Mouse (Mus musculus) adrenal gland, postnatal 14 days (tissue): ENCODE data around the gene Hils1. TPM values are rescaled to one million over a fixed set of nuclear protein-coding genes. Genes with fewer than 3 reads are reported as not detected.
A peak's percentile ranks its signal among the peaks of the same experiment; 100 is the strongest.
"Not testable (repeated sequence)": the region's sequence is repeated elsewhere in the genome, so short reads cannot be mapped to it uniquely, and the experiment has no call there.

Source experiments
- DNase-seq: peaks from one replicate; pipeline ENCODE4 v3.0.0; 2021; ENCODE audit warnings: mixed read lengths
- total RNA-seq: library from RNA; stranded (reverse); gene quantifications from 2 replicates; pipeline ENCODE4 v1.2.3, GENCODE M21; 2021

Gene Hils1
- total RNA-seq, 1 experiment from 2014 or later = not detected

DNA sequence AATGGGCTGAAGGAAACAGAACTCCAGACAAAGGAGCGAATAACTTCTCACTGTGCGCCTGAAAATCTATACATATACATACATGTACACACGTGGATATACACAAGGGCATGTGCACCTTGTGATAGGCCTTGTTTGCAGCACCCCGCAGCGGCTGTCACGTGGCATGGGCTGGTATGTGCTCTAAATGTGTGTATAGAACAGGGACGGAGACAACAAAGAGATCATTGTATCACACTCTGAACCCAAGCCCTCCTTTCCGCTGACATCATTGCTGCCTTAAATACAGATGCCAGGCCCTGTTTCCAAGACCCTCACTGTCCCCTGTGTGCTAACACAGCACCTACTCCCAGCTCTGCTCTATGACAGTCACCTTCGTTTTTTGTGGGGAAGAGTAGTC is 12.3 kb upstream of the Hils1 start:
- no peak for DNase-seq

DNA sequence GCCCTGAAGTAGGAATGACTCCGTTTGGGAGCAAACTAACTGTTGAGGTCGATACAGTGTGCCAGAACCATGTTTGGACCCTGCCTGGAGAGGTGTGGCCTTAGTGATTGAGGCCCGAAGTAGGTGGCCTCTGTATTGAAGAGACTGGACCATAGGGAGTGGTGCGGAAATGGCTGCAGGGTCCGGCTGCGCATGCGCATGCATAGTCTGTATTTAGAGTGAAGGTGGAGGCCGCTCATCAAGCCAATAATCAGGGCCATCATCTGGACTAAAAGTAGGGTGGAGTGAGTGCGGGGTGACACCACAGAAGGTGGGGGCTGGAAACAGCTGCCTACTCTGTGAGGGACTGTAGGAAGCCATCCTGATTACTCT is 9.7 kb upstream of the Hils1 start:
- DNase-seq = no peak

DNA sequence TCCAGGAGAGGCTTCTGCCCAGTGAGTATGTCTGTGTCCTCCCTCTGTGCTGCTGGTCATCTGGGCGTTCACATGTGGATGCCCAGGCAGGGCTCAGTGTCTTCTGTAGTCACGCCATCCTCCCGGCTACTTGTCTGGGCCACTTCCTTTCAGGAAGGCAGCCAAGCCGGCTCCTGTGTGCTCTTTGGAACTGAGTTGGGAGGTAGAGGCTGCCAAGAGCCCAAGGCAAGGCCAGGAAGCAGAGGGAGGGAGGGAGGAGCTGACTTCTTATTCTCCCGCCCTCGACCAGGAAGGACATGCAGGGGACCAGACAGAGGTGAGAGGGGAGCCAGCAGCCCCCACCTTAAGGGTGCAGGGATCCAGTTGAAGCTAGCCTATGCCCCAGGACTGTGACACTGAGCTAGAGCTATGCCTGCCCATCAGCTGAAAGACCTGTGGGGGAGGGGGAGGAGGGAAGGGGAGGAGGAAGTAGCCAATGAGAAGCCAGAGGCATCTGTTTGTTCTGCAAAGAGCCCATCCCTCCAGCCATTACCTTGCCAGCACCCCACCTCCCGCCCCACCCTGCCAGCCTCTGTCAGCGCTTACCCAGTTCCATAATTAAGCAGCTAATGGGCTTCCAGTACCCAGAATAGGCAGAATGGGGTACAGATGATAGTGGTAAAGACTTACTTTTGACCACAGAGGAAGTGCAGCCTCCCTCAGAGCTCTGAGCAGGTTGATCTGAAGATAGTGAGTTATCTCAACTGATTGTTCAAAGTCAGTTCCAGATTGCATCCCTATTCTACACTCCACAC is 9.1 kb upstream of the Hils1 start:
- DNase-seq = peak; percentile 84

DNA sequence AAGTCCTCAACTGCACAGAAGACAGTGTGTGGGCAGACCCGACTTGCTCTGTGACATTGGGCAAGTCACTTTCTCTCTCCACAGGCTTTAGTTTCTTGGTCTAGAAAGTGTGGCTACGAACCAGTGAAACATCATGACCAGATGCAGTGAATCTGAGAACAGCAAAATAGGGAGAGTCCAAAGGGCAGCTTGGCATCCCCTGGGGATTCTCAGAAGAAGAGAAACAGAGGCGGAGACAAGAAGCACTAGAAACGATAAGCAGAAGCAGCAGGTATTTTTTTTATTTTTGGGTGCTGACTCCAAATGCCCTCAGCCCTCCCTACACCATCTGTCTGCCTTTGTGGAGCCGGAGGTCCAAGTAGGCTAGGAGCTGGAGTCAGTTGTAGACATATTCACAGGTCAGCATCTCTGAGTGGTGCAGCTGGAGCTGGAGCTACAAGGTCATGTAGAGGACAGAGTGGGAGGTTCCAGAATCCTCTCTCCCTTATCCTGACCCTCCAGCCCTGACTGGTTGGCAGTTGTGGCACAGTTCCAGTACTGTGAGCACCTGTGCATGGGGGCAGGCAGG is 4.8 kb upstream of the Hils1 start:
- no peak for DNase-seq

DNA sequence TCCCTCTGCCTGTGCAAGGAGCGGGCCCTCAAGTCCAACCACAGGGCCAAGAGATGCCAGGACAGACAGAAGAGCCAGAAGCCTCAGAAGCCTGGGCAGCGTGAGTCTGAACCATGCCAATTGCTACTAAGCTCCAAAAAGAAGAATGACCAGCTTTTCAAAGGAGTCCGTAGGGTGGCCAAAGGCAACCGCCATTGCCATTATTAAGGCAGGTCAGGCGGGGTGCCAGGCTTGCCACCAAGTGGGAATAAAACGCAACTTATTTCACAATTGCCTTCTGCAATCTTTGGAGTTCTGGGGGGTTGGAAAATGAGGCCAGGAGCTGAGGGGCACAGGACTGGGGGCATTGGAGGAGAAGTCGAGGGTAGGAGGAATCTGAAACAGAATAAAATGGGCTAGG is 794 bp downstream of the Hils1 start:
- peak; percentile 44 for DNase-seq

DNA sequence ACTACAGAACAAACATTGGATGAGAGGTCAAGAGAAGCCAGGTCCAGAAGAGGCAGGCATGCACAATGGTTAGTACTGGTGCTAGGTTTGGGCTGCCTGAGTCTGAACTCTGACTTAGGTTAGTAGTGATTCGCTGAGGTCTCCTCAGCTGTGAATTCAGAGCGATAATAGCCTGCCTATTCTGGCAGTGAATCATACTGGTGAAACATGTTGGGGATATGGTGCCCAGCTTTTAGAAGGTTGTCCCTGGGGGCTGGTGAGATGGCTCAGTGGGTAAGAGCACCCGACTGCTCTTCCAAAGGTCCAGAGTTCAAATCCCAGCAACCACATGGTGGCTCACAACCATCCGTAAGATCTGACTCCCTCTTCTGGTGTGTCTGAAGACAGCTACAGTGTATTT is 2.3 kb downstream of the Hils1 start:
- DNase-seq = not testable (repeated sequence)

DNA sequence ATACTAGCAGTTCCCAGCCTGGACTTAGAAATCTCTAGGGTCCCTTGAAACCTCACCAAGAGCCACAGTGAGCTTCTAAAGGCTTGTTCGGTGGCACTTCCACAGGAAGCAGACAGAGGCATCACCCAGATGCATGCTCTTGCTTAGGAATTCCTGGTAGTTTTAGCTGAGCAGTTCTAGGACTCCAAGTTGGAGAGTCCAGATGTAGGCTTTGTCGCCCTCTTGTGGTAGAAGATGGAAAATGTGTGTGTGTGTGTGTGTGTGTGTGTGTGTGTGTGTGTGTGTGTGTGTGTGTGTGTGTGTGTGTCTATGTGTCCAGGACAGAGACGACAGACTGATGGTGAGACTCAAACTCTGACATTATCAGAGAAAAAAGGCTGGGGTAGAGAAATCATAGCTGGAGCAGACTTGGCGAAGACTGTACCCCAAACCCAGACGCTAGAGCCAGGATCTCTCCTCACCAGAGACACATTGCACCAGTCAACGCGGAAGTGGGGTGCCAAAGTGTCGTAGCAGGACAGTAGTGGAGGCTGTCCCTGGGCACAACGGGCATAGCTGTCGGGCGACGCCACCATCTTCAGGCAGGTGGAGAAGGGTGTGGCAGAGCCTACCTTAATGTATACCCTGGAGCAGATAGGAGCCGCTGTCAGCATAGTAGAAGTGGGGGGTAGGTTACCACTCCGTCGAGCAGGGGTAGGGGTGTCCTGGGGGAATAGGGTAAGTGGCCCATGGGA is 3.0 kb downstream of the Hils1 start:
- DNase-seq = peak; percentile 80

DNA sequence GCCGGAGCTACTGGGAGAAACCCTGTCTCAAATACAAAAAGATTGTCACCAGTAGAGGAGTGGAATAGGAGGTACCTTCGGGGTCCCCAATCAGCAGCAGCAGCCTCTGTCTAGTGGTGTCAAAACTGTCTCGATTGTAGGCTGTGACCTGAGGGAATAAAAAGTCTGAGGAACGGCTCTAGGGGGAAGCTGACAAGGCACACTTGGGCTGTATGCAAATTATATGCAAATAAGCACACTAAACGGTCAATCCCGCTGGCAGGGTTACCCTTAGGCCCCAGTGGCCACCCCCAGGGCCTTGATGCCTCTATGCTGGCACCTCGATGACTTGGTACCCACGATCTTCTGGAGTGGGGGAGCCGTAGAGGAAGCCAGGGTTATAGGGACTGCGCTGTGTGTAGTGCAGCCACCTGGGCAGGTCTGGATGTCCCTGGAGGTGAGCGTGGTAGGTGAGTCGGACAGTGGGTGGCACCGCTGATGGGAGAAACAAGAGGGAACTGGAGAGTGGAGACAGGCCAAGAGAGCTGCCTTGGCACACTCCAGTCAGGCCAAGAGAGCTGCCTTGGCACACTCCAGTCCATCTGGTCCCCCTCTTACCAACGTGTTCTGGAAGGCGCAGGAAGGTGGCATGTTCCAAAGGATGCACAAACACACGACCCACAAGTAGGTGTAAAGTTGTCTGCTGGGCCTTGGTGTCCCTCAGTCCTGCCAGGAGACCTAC is 4.7 kb downstream of the Hils1 start:
- no peak for DNase-seq

DNA sequence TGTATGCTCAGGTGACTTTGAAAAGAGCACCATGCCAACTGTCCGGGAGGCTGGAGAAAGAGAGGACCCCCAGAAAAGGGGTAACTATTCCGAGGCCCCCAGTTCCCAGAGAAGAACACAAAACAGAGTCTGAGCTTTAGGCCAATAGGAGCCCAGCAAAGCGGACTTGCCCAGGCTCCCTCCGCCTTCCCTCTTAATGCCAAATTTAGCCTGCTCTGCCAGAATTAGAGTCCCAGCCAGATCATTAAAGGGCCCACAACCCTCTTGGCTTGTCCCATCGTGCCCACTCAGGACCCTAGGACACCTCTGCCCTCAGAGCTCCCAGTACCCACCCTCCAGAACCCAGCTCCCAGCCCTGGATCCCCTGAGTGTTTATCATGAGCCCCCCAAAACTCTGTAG is 5.5 kb downstream of the Hils1 start:
- no peak for DNase-seq

DNA sequence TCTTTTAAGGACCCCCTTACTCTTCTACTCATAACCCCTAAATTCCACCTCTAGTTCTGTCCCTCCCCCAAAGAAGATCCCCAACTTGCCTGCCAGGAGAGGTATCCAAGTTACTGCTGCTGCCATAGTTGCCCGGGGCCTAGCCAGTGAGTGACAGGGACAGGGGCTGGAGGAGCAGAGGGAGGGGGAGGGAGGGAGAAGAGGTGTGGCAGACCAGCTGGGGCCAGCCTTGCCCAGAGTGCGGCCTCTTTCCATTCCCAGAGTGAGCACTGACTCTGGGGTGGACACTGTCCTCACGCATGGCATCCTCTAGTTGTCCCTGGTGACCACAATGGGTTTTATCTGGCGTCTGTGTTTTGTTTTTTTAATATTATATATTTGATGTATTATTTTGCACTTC is 5.9 kb downstream of the Hils1 start:
- DNase-seq = no peak

DNA sequence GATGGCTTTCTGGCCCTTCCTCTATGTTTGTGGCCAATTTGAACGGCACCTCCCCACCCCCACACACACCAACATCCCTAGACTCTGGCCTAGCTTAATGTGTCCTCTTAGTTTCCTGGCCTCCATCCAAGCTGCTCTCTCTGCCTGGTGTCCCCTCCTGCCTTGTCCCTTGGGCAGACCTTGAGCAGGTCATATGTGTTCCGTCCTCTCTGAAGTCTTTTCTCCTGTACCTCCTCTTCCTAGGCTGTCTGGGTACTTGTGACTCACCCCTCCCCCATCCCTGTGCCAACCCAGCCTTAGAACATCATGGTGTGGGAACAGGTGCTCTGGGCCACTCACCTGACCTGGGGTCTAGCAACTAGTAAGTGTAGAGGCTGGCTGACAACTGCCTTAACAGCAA is 7.6 kb downstream of the Hils1 start:
- DNase-seq = peak; percentile 31

DNA sequence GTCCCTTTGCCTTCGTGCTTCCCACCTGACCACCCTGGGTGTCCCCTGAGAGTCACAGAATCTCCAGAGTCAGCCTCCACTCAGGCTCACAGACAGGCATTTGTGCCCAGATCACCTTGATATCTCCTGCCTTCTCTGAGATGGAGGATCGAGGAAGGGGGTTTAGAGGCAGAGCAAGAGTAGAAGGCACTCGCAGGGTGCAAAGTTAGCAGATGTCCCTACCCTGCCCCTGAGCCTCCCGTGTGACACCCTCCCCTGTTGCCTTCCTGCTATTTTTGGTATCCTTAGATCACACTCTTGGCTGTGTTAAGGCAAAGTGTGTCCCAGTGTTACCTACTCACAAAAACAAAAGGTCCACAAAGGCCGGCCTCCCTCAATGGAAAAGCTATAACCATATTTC is 8.8 kb downstream of the Hils1 start, which contains the start of gene Sgca:
Sgca (minus strand) TSS at position 129 of the 400 bp plus-strand sequence.
- DNase-seq = no peak

DNA sequence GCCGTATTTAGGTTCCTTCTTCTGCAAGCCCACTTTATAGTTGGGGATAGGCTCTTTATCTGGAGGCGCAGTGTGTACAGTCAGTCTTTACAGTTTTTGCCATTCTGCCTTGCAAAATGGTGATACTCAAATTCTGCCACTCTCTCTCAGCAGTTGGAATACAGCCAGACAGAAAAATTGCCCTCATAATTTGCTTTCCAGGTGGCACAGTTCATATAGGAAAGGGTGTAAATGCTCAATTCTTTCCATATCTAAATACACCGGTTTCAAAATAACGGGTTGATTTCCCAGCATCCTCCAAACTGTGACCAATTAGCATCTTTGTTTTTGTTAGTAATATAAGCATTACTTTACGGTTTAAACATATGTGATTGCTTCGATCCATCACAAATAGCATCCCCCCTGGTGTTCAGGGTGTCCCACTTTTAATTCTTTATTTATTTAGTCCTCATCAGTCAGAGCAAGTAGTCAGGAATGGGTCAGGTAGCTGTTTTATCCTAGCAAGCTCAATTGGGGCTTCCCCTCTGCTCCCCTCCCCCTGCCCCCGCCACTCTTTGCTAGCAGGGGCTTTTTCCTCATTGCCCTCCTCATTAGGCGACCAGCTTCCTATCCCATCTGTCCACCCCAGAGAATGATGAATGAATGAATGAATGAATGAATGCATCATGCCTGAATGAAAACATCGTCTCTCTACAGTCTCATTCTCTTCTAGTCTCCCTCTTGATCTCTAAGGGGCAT is 11.0 kb downstream of the Hils1 start:
- DNase-seq = no peak

DNA sequence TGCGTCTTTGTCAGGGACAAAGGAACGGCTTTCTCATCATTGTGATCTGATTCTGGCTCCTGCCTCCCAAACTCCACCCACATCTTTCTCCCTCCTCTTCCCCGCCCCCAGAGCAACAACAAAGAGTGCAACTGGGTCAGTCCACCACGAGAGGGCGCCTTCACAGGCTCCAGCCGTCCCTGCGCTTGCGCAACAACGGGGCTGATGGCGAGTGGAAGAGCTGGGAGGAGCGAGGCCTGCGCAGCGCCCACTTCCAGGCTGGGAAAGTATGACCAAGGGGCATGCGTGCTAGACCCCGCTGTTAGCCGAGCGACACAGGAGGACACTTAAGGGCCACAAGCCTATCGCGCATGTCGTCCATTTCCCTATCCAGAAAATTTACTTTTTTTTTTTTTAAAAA is 11.6 kb downstream of the Hils1 start:
- DNase-seq = peak; percentile 99

DNA sequence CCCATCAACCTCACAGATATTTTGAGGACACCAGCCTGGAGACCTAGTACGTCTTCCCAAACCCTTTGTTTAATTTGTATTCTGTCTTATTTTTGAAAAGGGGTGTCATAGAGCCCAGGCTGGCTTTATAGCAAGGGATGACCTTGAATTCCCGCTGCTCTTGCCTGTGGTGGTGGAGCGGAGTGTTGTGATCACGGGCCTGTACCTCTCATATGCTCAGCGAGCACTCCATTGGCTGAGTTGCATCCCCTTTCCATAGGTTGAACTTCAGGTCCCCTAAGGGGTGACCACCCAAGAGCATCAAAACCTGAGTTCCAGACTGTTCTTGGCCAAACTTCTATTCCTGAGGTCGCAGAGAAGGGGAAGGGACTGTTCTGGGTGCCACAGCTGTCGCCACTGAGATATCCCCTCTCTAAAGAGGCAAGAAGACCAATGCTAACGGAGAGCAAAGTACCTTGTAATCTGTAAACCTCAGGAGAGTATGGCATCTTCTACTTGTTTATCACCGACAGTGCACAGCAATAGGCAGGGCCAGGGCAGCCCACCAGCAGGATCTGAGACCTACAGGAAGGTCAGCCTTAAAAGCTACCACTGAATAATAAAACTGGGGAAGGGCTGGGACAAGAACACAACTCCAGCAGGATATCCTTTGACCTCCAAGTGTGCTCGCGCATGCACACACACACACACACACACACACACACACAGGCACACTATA is 12.2 kb downstream of the Hils1 start:
- DNase-seq = no peak

DNA sequence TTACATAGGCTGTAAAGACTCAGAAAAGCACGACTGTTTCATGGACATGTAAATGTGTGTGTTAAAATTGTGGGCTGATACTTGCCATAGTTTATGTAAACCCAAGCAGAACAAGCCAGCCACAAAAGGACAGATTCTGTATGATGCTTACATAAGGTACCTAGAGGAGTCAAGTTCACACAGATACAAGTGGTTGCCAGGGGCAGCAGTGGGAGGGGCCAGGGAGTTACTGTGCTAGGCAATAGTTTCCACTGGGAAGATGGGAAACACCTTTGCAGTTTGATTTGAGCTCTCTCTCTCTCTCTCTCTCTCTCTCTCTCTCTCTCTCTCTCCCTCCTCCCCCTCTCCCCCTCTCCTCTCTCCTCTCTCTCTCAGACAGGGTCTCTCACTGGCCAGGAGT is 17.7 kb downstream of the Hils1 start:
- no peak for DNase-seq

DNA sequence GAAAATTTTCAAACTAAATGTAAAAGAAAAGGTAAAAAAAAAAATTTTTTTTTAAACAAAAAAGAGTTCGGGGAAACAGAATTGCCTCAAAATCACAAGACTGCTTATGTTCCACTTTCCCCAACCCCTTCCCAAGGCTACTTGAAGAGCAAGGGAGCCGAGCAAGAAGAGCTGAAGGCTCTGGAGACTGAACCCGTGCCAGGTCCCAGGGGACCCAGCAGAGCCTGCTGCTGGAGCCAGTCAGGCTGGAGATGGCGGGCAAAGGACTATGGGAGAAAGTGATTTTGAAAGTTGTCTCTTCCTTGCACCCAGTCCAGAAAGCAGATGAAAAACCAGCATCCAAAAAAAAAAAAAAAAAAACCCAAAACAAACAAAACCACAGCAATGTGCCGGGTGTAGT is 18.4 kb downstream of the Hils1 start:
- no peak for DNase-seq

DNA sequence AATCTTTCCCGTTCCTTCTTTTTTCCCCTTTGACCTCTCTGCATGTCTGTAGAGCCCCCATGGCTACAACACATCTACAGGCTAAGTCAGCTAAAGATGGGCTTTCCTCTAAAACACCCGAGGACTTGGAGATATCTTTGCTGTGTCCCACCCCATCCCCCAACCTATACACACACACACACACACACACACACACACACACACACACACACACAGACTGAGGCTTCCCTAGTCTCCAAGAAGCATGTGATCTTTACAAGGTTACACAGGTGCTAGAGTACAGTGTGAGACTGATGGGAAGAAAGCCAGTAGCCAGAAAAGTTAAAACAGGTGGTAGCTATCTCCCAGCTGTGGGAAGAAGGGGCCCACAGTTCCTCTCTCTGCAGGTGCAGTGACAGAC is 19.0 kb downstream of the Hils1 start:
- DNase-seq = no peak

DNA sequence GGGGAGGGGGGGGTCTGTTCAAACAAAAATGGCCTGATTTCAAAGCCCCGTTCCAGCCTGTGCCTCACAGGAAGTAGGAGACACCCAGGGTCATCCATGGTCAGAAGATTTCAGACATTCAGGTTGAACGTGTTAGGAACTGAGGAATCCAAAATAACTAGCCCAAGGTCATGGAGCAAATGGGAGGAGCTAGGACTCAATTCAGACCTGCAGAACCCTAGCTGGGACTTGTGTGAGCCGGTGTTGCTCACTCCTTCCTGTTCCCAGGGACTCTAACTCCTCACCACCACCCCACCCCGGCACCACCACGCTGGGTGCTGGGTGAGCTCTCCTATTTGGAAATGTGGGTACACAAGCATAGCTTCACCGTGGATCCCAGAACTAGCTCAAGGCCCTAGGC is 19.9 kb downstream of the Hils1 start:
- DNase-seq = no peak

DNA sequence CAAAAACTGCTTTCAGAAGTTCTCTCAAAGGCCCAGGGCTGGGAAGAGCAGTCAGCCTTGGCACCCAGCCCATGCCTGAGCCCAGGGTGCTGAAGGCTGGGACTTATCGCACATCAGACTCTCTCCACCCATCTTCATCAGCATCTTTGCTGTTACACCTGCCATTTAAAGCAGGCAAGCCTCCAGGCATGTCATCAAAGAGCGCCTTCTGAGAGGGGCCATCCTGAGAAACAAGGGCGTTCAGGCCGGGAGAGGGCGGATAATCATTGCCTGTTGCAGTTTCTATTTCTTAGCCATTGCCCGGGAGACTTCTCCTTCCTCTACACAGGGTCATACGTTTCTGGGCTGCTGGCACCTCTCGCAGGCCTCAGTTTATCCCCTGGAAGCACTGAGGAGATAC is 20.5 kb downstream of the Hils1 start:
- DNase-seq = peak; percentile 66

DNA sequence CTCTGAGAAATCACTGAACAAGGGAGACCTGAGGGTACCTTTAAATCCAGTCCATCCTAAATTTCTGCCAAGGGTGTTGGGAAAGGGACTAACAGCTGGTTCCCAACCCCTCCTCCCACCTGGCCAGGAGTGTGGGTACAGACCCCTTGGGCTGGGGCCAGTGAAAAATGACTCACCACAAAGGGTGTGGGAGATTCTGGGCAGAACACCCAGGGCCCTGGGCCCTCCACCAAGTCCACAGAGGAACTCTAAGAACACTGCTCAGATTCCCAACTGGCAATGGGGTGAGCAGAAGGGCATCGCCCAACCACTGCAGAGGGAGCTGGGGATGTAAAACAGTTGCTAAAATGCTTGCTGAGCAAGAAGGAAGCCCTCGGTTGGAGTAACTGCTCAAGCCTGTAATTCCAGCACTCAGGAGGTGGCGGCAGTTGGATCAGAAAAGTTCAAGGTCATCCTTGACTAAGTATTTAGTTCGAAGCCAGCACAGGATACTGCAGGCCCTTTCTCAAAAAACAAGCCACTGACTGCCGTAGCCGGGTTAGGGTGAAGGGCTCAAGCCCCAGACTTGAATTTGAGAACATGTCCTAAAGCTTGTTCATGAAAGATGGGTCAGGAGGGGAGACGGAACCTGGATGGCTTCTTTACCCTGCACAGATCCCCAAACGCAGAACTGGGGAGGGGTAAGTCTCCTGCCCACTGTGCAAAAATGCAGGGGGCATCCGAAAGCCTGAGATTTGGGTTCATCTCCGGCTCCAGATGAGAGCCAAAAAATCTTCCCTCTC is 21.6 kb downstream of the Hils1 start:
- peak; percentile 59 for DNase-seq
